Mouse (Mus musculus): ENCODE results near the gene Nlrc4. TPM values are rescaled to one million over a fixed set of nuclear protein-coding genes. Genes with fewer than 3 reads are reported as not detected.

The Nlrc4 gene
- total RNA-seq (2012; rRNA removed) (1.9 and 2.0 TPM in 2 replicates), total RNA-seq (2014; rRNA removed) (3.3 and 4.3 TPM in 2 replicates), polyA plus RNA-seq (2012; ENCODE audit: insufficient read length, low read depth) (5.9 and 6.0 TPM in 2 replicates)

DNA sequence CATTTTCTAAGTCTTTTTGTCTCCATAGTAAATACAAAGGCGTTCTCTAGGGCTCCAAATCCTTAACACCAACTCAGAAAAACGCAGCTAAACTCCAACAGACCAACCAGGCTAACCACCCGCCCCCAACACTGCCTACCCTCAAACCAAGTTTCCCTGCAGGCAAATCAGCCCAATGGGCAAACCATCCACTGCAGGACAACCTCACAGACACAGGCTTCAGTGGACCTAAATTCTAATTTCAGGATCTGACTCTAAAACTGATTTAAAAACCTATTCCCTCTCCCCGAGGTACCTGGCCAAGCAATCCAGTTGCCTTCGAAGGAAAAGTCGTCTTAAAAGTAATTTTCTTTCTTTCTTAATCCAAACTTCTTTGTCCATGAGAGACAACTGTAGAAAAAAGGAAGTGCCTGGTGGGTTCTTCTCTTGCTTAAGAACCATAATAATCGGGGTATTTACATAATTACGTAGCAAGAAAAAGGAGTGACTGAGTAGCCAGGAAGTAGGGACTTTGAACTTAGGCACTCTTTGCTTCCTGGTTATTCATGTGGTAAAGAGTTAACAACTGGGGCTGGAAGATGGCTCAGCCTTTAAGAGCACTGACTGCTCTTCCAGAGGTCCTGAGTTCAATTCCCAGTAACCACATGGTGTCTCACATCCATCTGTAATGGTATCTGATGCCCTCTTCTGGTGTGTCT lies at the start of gene Nlrc4:
Gene Nlrc4, minus strand, starts transcription at position 432 of the 698 bp plus-strand sequence.
- Histone ChIP-seq H3K4me3 (replicated peaks in 1 of 3; ENCODE audit: low read depth in 2 of 3, low read length in 2 of 3, poor library complexity in 1 of 3) (peak within 1 kb of the TSS; percentile 35 to 62 (median 55)), H3K9me3 (replicated peaks; ENCODE audit: low read length) (peaks cover 2% of the 10 kb centered on the region), H3K27me3 (replicated peaks) (no peaks in the 10 kb centered on the region), H3K4me2 (ENCODE audit: insufficient read depth, low read depth, poor library complexity, severe bottlenecking) (peak within 1 kb of the TSS; percentile 60), H3K36me3 (replicated peaks in 1 of 2; ENCODE audit: control insufficient read depth in 1 of 2, insufficient read depth in 1 of 2, low read length in 1 of 2) (peaks cover 0 to 13% of the 10 kb centered on the region in 2 experiments), H3K27ac (ENCODE audit: insufficient read depth, low read depth) (no peak within 1 kb of the TSS), H3K9ac (ENCODE audit: insufficient read depth, low read depth) (peak within 1 kb of the TSS; percentile 7; the same call in 1 of the 2 replicates), H3K79me2 (replicated peaks; ENCODE audit: control insufficient read depth, extremely low read depth, insufficient read depth, poor library complexity, severe bottlenecking) (no peaks in the 10 kb centered on the region), H3K4me1 (ENCODE audit: control insufficient read depth in 1 of 2, insufficient read depth in 2 of 2) (peaks cover 2 to 25% of the 10 kb centered on the region in 2 experiments; a peak in 3 of 4 replicates)
- in situ Hi-C loops (cut with MboI; ENCODE audit: low pct_ligation_motif_present, low pct_unique_long_range_greater_than_20kb, low sequenced_read_pairs): no loop called here
- dilution Hi-C loops (cut with MboI; ENCODE audit: extremely low pct_ligation_motif_present, extremely low pct_unique_long_range_greater_than_20kb, low sequenced_read_pairs): no loop called here
- peak in 1 of 2 experiments; percentile 42; a peak in 2 of 4 replicates for TF ChIP-seq CTCF (conservative IDR thresholded peaks at IDR 0.05 in 1 of 2, IDR thresholded peaks at IDR 0.05 in 1 of 2; ENCODE audit: low read depth in 2 of 2, low read length in 2 of 2)
- TF ChIP-seq ZMIZ1 (IDR thresholded peaks at IDR 0.05; ENCODE audit: low read depth, low read length): no peak
- TF ChIP-seq CHD1 (IDR thresholded peaks at IDR 0.05; ENCODE audit: low read depth, low read length): no peak
- no peak for TF ChIP-seq POLR2A (IDR thresholded peaks at IDR 0.05; ENCODE audit: low read depth, low read length)
- TF ChIP-seq ELF1 (IDR thresholded peaks at IDR 0.05; ENCODE audit: low read depth, low read length): peak; percentile 75
- TF ChIP-seq TBP (conservative IDR thresholded peaks at IDR 0.05; ENCODE audit: low read depth, low read length): peak; percentile 88
- TF ChIP-seq RAD21 (IDR thresholded peaks at IDR 0.05; ENCODE audit: low read depth, low read length): peak; percentile 6
- peak; percentile 71 for DNase-seq (ENCODE audit: extremely low read depth)

DNA sequence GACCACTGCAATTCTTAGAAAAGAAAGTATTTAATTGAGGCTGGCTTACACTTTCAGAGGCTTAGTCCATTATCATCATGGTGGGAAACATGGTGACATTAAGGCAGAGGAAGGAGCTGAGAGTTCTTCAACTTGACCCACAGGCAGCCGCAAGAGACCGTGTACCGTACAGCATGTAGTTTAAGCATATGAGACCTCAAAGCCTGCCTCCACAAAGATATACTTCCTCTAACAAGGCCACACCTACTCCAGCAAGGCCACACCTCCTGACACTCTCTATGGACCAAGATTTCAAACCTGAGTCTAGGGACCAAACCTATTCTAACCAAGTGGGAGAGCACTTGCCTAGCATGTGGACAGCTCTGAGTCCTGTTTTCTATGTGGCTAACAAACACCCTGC lies 49.7 kb upstream of the Nlrc4 start:
- Histone ChIP-seq H3K4me1 (ENCODE audit: control insufficient read depth in 1 of 2, insufficient read depth in 2 of 2) (peaks cover 0 to 10% of the 10 kb centered on the region in 2 experiments; a peak in 2 of 4 replicates), H3K9ac (ENCODE audit: insufficient read depth, low read depth) (peak overlapping the region; percentile 9; the same call in 1 of the 2 replicates), H3K9me3 (replicated peaks; ENCODE audit: low read length) (no peaks in the 10 kb centered on the region), H3K27ac (ENCODE audit: insufficient read depth, low read depth) (no peak overlapping the region), H3K79me2 (replicated peaks; ENCODE audit: control insufficient read depth, extremely low read depth, insufficient read depth, poor library complexity, severe bottlenecking) (no peaks in the 10 kb centered on the region), H3K27me3 (replicated peaks) (no peaks in the 10 kb centered on the region), H3K36me3 (replicated peaks in 1 of 2; ENCODE audit: control insufficient read depth in 1 of 2, insufficient read depth in 1 of 2, low read length in 1 of 2) (no peaks in the 10 kb centered on the region), H3K4me2 (ENCODE audit: insufficient read depth, low read depth, poor library complexity, severe bottlenecking) (peak overlapping the region; percentile 24), H3K4me3 (replicated peaks in 1 of 3; ENCODE audit: low read depth in 2 of 3, low read length in 2 of 3, poor library complexity in 1 of 3) (peak overlapping the region in 1 of 3 experiments; percentile 12)
- TF ChIP-seq ZKSCAN1 (IDR thresholded peaks at IDR 0.05; ENCODE audit: borderline replicate concordance, low read depth, low read length) (no peak), NELFE (IDR thresholded peaks at IDR 0.05; ENCODE audit: low read depth, low read length) (peak; percentile 74), TBP (conservative IDR thresholded peaks at IDR 0.05; ENCODE audit: low read depth, low read length) (peak; percentile 92), MAFK (IDR thresholded peaks at IDR 0.05; ENCODE audit: insufficient replicate concordance, low read length) (no peak), MXI1 (IDR thresholded peaks at IDR 0.05; ENCODE audit: low read depth, low read length) (no peak), TCF12 (IDR thresholded peaks at IDR 0.05; ENCODE audit: low read depth, low read length) (no peak), JUN (IDR thresholded peaks at IDR 0.05; ENCODE audit: insufficient read depth, low read depth, low read length) (no peak), POLR2A (IDR thresholded peaks at IDR 0.05; ENCODE audit: low read depth, low read length) (peak; percentile 83), ELF1 (IDR thresholded peaks at IDR 0.05; ENCODE audit: low read depth, low read length) (0 out of 2 replicates have a peak, but pooled peaks have one; percentile 25), CTCF (conservative IDR thresholded peaks at IDR 0.05 in 1 of 2, IDR thresholded peaks at IDR 0.05 in 1 of 2; ENCODE audit: low read depth in 2 of 2, low read length in 2 of 2) (no peak), EP300 (IDR thresholded peaks at IDR 0.05; ENCODE audit: low read length) (no peak), PAX5 (IDR thresholded peaks at IDR 0.05; ENCODE audit: low read length) (no peak), UBTF (IDR thresholded peaks at IDR 0.05; ENCODE audit: low read depth, low read length) (no peak), USF2 (conservative IDR thresholded peaks at IDR 0.05; ENCODE audit: low read depth, low read length) (no peak)
- peak; percentile 58 for DNase-seq (ENCODE audit: extremely low read depth)
- dilution Hi-C loops (cut with MboI; ENCODE audit: extremely low pct_ligation_motif_present, extremely low pct_unique_long_range_greater_than_20kb, low sequenced_read_pairs): no loop called here
- in situ Hi-C loops (cut with MboI; ENCODE audit: low pct_ligation_motif_present, low pct_unique_long_range_greater_than_20kb, low sequenced_read_pairs): no loop called here
